Mouse (Mus musculus) kidney, adult 2 months (tissue): Measurements from ENCODE around the gene Mrpl4.

Experiments used
- CTCF ChIP-seq: fragments of 200-500 bp; conservative IDR thresholded peaks from 2 replicates; pipeline ENCODE4 v1.5.1; 2011; ENCODE audit warnings: low read depth, mild to moderate bottlenecking, control low read depth, low read length, moderate library complexity, mixed read lengths; ENCODE audit not compliant: insufficient read depth, insufficient read length
- POLR2A ChIP-seq: fragments of 200-500 bp; IDR thresholded peaks from one replicate; pipeline ENCODE4 v1.6.1; 2011; ENCODE audit warnings: low read depth, low read length, control low read depth

- TF ChIP-seq CTCF (no peak), POLR2A (no peak)
Observed at GRCm38 (mm10) chr9:20956989-20957388, 45.5 kb upstream of the Mrpl4 start.
